Mouse (Mus musculus): ENCODE measurements at regions not wholly inside any gene's neighbourhood (a gene's known extent, or its start where the extent isn't known, plus 50 kb on each side); places are given as distances from the start of the nearest gene placed in this dataset.

DNA sequence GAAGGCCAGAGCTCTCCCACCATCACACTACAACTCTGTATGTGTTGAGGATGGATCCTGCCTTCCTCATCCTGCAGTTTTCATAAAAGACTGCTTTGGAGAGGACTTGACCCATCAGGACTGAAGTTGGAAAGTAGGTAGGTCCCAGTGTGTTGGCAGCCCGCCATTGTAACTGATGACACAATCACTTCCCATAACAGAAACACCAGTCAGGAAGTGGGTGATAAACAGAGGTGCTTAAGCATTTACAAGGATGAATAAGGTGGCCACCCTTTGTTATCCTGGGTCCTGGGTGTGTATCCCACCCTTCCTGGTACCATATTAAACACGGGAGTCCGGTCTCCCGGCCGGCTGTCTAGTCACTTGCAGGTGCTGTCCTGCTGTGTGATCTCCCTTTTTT lies 118.3 kb downstream of the Snx10 start:
- WGBS, result 57% methylated on average over 5 of the region's 5 CpGs
- ATAC-seq (replicated peaks; ENCODE audit: insufficient number of reproducible peaks, insufficient read depth, low FRiP score, low read depth), result no peak

GRCm38 (mm10) chr6:51648813-51649212 lies 125.1 kb downstream of the Snx10 start:
- H3K4me2 ChIP-seq, result no peak overlapping the region
- no peak overlapping the region for H3K27ac ChIP-seq
- no peak for ATAC-seq (replicated peaks; ENCODE audit: insufficient number of reproducible peaks, insufficient read depth, low FRiP score, low read depth)
- no peak overlapping the region for H3K9ac ChIP-seq
- H3K27me3 ChIP-seq, result no peaks in the 10 kb centered on the region
- no peaks in the 10 kb centered on the region for H3K4me1 ChIP-seq (replicated peaks)
- H3K36me3 ChIP-seq, result no peaks in the 10 kb centered on the region
- no peak overlapping the region for H3K4me3 ChIP-seq
- 89% methylated on average over 7 of the region's 7 CpGs for WGBS
- H3K9me3 ChIP-seq (replicated peaks), result no peaks in the 10 kb centered on the region

More for the DNA sequence above, 118.3 kb downstream of the Snx10 start:
- Histone ChIP-seq H3K4me2 (no peak overlapping the region), H3K36me3 (no peaks in the 10 kb centered on the region), H3K27ac (no peak overlapping the region), H3K9ac (no peak overlapping the region), H3K27me3 (no peaks in the 10 kb centered on the region), H3K4me1 (replicated peaks) (peaks cover 7% of the 10 kb centered on the region), H3K4me3 (no peak overlapping the region), H3K9me3 (replicated peaks) (no peaks in the 10 kb centered on the region)

- no peak for ATAC-seq (replicated peaks; ENCODE audit: insufficient number of reproducible peaks, insufficient read depth, low FRiP score, low read depth)
- Histone ChIP-seq H3K27ac (no peak overlapping the region), H3K36me3 (no peaks in the 10 kb centered on the region), H3K9ac (no peak overlapping the region), H3K4me2 (no peak overlapping the region), H3K9me3 (replicated peaks) (no peaks in the 10 kb centered on the region), H3K4me3 (no peak overlapping the region), H3K27me3 (no peaks in the 10 kb centered on the region), H3K4me1 (replicated peaks) (no peaks in the 10 kb centered on the region)
- 91% methylated on average over 8 of the region's 8 CpGs for WGBS
Measured at GRCm38 (mm10) chr6:51653753-51654152, 130.1 kb downstream of the Snx10 start.

DNA sequence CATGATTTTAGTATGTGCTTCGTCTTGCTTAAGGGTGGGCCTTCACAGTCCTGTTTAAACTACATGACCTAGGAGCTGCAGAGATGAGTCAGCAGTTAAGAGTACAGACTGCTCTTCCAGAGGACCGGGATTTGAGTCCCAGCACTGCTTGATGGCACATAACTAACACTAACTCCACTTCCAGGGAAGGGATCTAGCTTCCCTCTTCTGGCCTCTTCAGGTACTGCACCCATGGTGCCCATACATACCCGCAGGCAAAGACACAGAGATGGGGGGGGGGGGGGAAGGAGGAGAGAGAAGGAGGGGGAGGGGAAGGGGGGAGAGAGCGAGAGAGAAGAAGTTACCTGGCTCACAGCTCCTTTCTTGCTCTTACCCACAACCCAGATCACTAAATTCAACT lies 131.3 kb downstream of the Snx10 start:
- H3K27ac ChIP-seq, result no peak overlapping the region
- H3K36me3 ChIP-seq, result no peaks in the 10 kb centered on the region
- no peaks in the 10 kb centered on the region for H3K4me1 ChIP-seq (replicated peaks)
- H3K9ac ChIP-seq, result no peak overlapping the region
- no peak for ATAC-seq (replicated peaks; ENCODE audit: insufficient number of reproducible peaks, insufficient read depth, low FRiP score, low read depth)
- H3K27me3 ChIP-seq, result no peaks in the 10 kb centered on the region
- 82% methylated on average over 4 of the region's 4 CpGs for WGBS
- no peak overlapping the region for H3K4me2 ChIP-seq
- H3K9me3 ChIP-seq (replicated peaks), result no peaks in the 10 kb centered on the region
- H3K4me3 ChIP-seq, result no peak overlapping the region

GRCm38 (mm10) chr6:51656078-51656477 lies 132.4 kb downstream of the Snx10 start:
- Histone ChIP-seq H3K4me1 (replicated peaks) (no peaks in the 10 kb centered on the region), H3K9me3 (replicated peaks) (no peaks in the 10 kb centered on the region), H3K4me3 (no peak overlapping the region), H3K27ac (no peak overlapping the region), H3K27me3 (no peaks in the 10 kb centered on the region), H3K9ac (no peak overlapping the region), H3K36me3 (no peaks in the 10 kb centered on the region), H3K4me2 (no peak overlapping the region)
- 86% methylated on average over 7 of the region's 7 CpGs for WGBS
- ATAC-seq (replicated peaks; ENCODE audit: insufficient number of reproducible peaks, insufficient read depth, low FRiP score, low read depth), result no peak

GRCm38 (mm10) chr6:51656883-51657640 lies 133.4 kb downstream of the Snx10 start:
- H3K4me3 ChIP-seq, result no peak overlapping the region
- H3K36me3 ChIP-seq, result no peaks in the 10 kb centered on the region
- no peaks in the 10 kb centered on the region for H3K27me3 ChIP-seq
- ATAC-seq (replicated peaks; ENCODE audit: insufficient number of reproducible peaks, insufficient read depth, low FRiP score, low read depth), result no peak
- no peak overlapping the region for H3K9ac ChIP-seq
- H3K9me3 ChIP-seq (replicated peaks), result no peaks in the 10 kb centered on the region
- H3K27ac ChIP-seq, result no peak overlapping the region
- WGBS, result 70% methylated on average over 12 of the region's 12 CpGs
- no peaks in the 10 kb centered on the region for H3K4me1 ChIP-seq (replicated peaks)
- H3K4me2 ChIP-seq, result no peak overlapping the region

- H3K27me3 ChIP-seq, result no peaks in the 10 kb centered on the region
- 50% methylated on average over 8 of the region's 8 CpGs for WGBS
- H3K9ac ChIP-seq, result no peak overlapping the region
- no peak overlapping the region for H3K27ac ChIP-seq
- no peak overlapping the region for H3K4me2 ChIP-seq
- H3K4me3 ChIP-seq, result no peak overlapping the region
- no peaks in the 10 kb centered on the region for H3K4me1 ChIP-seq (replicated peaks)
- no peaks in the 10 kb centered on the region for H3K9me3 ChIP-seq (replicated peaks)
- no peaks in the 10 kb centered on the region for H3K36me3 ChIP-seq
- ATAC-seq (replicated peaks; ENCODE audit: insufficient number of reproducible peaks, insufficient read depth, low FRiP score, low read depth), result no peak
Measured at GRCm38 (mm10) chr6:51658360-51658759, 134.7 kb downstream of the Snx10 start.

DNA sequence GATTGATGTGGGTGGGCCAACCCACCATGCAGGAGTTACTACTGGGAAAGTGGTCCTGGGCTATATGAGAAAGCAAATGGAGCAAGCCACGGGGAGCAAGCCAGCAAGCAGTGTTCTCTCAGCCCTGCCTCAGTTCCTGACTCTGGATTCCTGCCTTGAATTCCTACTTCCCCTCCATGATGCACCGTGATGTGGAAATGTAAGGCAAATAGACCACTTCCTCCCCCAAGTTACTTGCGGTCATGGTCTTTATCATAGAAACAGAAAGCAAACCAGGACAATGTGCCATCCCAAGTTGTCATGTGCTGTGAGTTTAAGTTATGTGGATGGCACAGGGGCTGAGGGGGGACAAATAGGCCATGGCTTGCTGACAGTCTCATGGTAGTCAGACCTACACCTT lies 139.5 kb downstream of the Snx10 start:
- 83% methylated on average over 3 of the region's 3 CpGs for WGBS
- no peak overlapping the region for H3K4me3 ChIP-seq

GRCm38 (mm10) chr6:51664049-51664448 lies 140.3 kb downstream of the Snx10 start:
- H3K27me3 ChIP-seq, result no peaks in the 10 kb centered on the region
- ATAC-seq (replicated peaks; ENCODE audit: insufficient number of reproducible peaks, insufficient read depth, low FRiP score, low read depth), result no peak
- WGBS, result 87% methylated on average over 5 of the region's 5 CpGs

More for the DNA sequence above, 139.5 kb downstream of the Snx10 start:
- no peak overlapping the region for H3K27ac ChIP-seq
- no peak for ATAC-seq (replicated peaks; ENCODE audit: insufficient number of reproducible peaks, insufficient read depth, low FRiP score, low read depth)
- H3K9me3 ChIP-seq (replicated peaks), result 0 out of 2 replicates have a peak, but pooled peaks cover 2% of the 10 kb centered on the region
- H3K36me3 ChIP-seq, result no peaks in the 10 kb centered on the region
- no peaks in the 10 kb centered on the region for H3K4me1 ChIP-seq (replicated peaks)
- no peaks in the 10 kb centered on the region for H3K27me3 ChIP-seq
- H3K4me2 ChIP-seq, result no peak overlapping the region
- no peak overlapping the region for H3K9ac ChIP-seq

DNA sequence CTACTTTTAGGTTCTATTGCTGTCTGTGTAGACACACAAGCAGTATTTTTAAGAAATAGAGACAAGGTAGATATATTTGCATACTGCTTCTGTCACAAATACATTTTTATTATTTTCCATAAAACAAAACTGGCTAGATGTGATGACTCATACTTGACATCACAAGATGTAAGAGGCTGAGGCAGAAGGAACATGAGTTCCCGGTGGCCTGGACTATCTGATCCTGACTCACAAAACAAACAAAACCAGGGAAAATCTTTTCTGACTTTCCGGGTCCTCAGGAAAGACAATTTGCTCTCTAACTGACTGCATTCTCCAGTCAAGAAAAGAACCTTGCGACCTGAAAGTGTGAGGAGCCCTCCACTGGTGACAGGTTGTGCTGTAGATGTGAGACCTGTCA lies 143.3 kb downstream of the Snx10 start:
- no peak overlapping the region for H3K4me2 ChIP-seq
- H3K4me3 ChIP-seq, result no peak overlapping the region
- H3K9me3 ChIP-seq (replicated peaks), result 0 out of 2 replicates have a peak, but pooled peaks cover 2% of the 10 kb centered on the region
- H3K27ac ChIP-seq, result no peak overlapping the region
- no peak for ATAC-seq (replicated peaks; ENCODE audit: insufficient number of reproducible peaks, insufficient read depth, low FRiP score, low read depth)
- no peaks in the 10 kb centered on the region for H3K4me1 ChIP-seq (replicated peaks)
- 43% methylated on average over 3 of the region's 3 CpGs for WGBS
- no peaks in the 10 kb centered on the region for H3K27me3 ChIP-seq
- no peaks in the 10 kb centered on the region for H3K36me3 ChIP-seq
- H3K9ac ChIP-seq, result no peak overlapping the region

More at GRCm38 (mm10) chr6:51664049-51664448, 140.3 kb downstream of the Snx10 start:
- H3K4me3 ChIP-seq, result no peak overlapping the region
- no peak overlapping the region for H3K9ac ChIP-seq
- H3K27ac ChIP-seq, result no peak overlapping the region
- H3K4me1 ChIP-seq (replicated peaks), result no peaks in the 10 kb centered on the region
- H3K4me2 ChIP-seq, result no peak overlapping the region
- 0 out of 2 replicates have a peak, but pooled peaks cover 2% of the 10 kb centered on the region for H3K9me3 ChIP-seq (replicated peaks)
- H3K36me3 ChIP-seq, result no peaks in the 10 kb centered on the region

DNA sequence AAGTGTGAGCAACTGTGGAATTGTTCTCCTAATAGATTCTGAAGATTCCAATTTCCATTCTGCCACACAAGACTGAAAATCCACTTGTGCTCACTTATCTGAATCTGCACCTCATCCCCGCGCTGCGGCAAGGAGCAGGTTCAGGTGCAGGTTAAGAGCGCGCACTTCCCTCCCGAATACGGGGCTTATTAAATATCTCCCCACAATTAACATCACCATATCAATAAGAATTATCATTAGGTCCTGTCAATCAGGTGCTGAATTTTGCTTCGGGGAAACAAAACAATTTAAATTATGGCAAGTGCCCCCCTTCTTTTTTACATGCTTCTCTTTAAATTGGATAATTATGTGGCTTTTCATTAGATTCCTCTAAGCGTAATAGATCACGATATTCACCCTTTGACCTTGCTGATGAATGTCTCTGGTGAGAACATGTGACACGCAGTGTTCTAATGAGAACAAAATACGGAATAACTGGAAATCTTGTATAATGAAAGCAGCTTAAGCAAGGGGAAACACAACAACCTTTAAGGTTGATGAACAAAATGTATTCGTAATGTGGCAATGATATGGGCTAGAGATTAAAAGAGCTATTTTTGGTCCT lies 151.7 kb downstream of the Snx10 start:
- no peak overlapping the region for H3K4me2 ChIP-seq
- no peak overlapping the region for H3K9ac ChIP-seq
- no peak for ATAC-seq (replicated peaks; ENCODE audit: insufficient number of reproducible peaks, insufficient read depth, low FRiP score, low read depth)
- H3K4me1 ChIP-seq (replicated peaks), result no peaks in the 10 kb centered on the region
- 86% methylated on average over 13 of the region's 13 CpGs for WGBS
- no peak overlapping the region for H3K27ac ChIP-seq
- no peaks in the 10 kb centered on the region for H3K27me3 ChIP-seq
- no peak overlapping the region for H3K4me3 ChIP-seq
- H3K9me3 ChIP-seq (replicated peaks), result no peaks in the 10 kb centered on the region
- no peaks in the 10 kb centered on the region for H3K36me3 ChIP-seq

All from heart, embryonic 15.5 days (tissue).